Mouse (Mus musculus) embryonic facial prominence, embryonic 14.5 days (tissue): ENCODE measurements at regions not wholly inside any gene's neighbourhood (a gene's known extent, or its start where the extent isn't known, plus 50 kb on each side); places are given as distances from the start of the nearest gene placed in this dataset.

ENCODE experiments used
- ATAC-seq: fragments of 200-750 bp; cut with Nextera tagmentation; 2 replicates; pipeline ENCODE4 v1.8.0; 2017; ENCODE audit warnings: low read depth, moderate number of reproducible peaks, moderate TSS enrichment
- DNase-seq: peaks from one replicate; pipeline ENCODE4 v3.0.0-alpha.2; 2015; ENCODE audit warnings: low spot score
- H3K27ac ChIP-seq: fragments of 300-500 bp; sonication (generic); replicated peaks from 2 replicates; pipeline ENCODE4 v1.5.1; 2014; ENCODE audit warnings: low read depth, mild to moderate bottlenecking, low read length, moderate library complexity
- H3K27me3 ChIP-seq: fragments of 300-500 bp; sonication (generic); replicated peaks from 2 replicates; pipeline ENCODE4 v1.6.1; 2014; ENCODE audit warnings: low read length; ENCODE audit not compliant: control insufficient read depth, insufficient read depth
- H3K36me3 ChIP-seq: fragments of 300-500 bp; sonication (generic); 2 replicates; pipeline ENCODE4 v1.6.1; 2014; ENCODE audit warnings: low read length, mixed read lengths; ENCODE audit not compliant: control insufficient read depth, insufficient read depth
- H3K4me1 ChIP-seq: fragments of 300-500 bp; sonication (generic); 2 replicates; pipeline ENCODE4 v1.6.1; 2014; ENCODE audit warnings: antibody characterized with exemption, low read length; ENCODE audit not compliant: control insufficient read depth, insufficient read depth
- H3K4me2 ChIP-seq: fragments of 300-500 bp; sonication (generic); 2 replicates; pipeline ENCODE4 v1.6.1; 2014; ENCODE audit warnings: low read depth, mild to moderate bottlenecking, low read length, moderate library complexity, mixed read lengths
- H3K4me3 ChIP-seq: fragments of 300-500 bp; sonication (generic); 2 replicates; pipeline ENCODE4 v1.5.1; 2014; ENCODE audit warnings: low read depth, mild to moderate bottlenecking, low read length
- H3K9ac ChIP-seq: fragments of 300-500 bp; sonication (generic); 2 replicates; pipeline ENCODE4 v1.6.1; 2014; ENCODE audit warnings: low read depth, mild to moderate bottlenecking, low read length, moderate library complexity, mixed read lengths
- H3K9me3 ChIP-seq: fragments of 300-500 bp; sonication (generic); 2 replicates; pipeline ENCODE4 v1.6.1; 2016; ENCODE audit warnings: low read length; ENCODE audit not compliant: control insufficient read depth
- WGBS: fragments of 180-500 bp; shearing (Covaris S2); extraction: QIAGEN DNeasy Blood & Tissue Kit; methylation state at CpG from one replicate; pipeline ENCODE4 v1.1.7; 2014; 5-methylcytosine and 5-hydroxymethylcytosine counted together

DNA sequence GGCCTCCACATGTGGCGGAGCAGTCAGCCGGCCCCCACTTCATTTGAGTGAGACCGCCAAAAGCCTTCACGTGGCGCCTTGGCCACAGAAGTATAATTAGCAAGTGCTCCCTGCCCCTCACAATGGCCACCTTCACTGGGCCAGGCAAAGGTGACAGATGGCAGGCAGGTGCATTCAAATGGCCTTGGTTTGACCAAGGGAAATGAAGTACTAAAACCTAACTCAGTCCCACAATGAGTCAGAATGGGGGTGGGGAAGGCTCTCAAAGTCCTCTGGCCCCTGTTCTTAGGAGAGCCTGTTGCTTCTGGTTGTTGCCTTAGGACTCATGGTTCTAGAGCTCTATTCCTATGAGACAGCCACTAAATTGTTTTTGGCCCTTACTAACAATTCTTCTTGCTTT is 147.2 kb upstream of the Bcl6 start:
- no peaks in the 10 kb centered on the region for H3K9me3 ChIP-seq
- H3K4me2 ChIP-seq = no peak overlapping the region
- no peak for DNase-seq
- H3K27ac ChIP-seq = no peak overlapping the region
- no peak overlapping the region for H3K4me3 ChIP-seq
- H3K36me3 ChIP-seq = no peaks in the 10 kb centered on the region
- ATAC-seq = no peak
- 91% methylated on average over 5 of the region's 5 CpGs for WGBS
- no peaks in the 10 kb centered on the region for H3K4me1 ChIP-seq
- H3K27me3 ChIP-seq = no peaks in the 10 kb centered on the region
- H3K9ac ChIP-seq = no peak overlapping the region

DNA sequence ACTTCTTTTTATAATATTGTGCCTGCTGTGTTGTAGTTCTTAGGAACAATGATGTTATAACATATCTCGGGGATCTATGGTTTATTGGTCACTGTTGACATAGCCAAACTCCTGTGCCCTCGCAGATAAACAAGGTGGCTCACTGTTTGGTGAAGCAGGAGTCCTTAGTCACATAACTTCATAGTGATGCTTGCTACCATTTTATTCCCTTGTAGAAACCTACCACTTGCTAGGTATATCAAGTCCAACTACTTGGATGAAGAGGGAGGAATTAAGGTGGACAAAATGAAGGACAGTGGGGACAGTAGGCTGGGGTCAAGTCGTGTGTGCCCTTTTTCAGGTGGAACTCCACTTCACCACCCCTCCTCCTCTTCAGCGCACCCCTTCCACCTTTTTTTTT is 146.7 kb upstream of the Bcl6 start:
- Histone ChIP-seq H3K9ac (no peak overlapping the region), H3K27ac (no peak overlapping the region), H3K9me3 (no peaks in the 10 kb centered on the region), H3K4me2 (no peak overlapping the region), H3K4me1 (no peaks in the 10 kb centered on the region), H3K36me3 (no peaks in the 10 kb centered on the region), H3K4me3 (no peak overlapping the region), H3K27me3 (no peaks in the 10 kb centered on the region)
- DNase-seq = no peak
- no peak for ATAC-seq
- 90% methylated on average over 4 of the region's 4 CpGs for WGBS

DNA sequence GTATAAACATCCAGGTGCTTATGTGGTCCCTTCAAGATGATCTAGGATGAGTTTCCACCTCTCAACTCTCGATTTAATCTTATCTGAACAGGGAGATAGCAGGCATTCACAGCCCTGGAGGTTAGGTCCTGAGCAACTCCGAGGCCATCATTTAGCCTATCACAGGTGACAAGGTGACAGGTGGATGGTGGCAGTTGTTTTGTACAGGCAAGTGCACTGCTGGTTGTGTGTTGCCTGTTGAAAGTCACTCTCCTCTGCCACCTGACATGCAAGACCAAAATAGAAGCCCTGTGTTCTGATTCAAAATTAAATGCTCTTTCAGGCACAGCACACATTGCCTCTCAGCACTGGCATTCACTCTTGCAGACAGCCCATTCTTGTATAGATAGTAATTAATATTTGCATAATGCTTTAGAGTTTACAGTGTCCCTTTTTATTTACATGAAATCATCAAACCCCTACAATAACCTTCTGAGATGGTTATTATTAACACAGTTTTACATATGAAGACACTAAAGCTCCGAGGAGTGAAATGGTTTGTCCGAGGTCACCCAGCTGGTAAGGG is 145.9 kb upstream of the Bcl6 start:
- Histone ChIP-seq H3K9me3 (no peaks in the 10 kb centered on the region), H3K36me3 (no peaks in the 10 kb centered on the region), H3K4me3 (no peak overlapping the region), H3K27ac (no peak overlapping the region), H3K4me2 (no peak overlapping the region), H3K9ac (no peak overlapping the region), H3K4me1 (no peaks in the 10 kb centered on the region), H3K27me3 (no peaks in the 10 kb centered on the region)
- WGBS = 78% methylated on average over 4 of the region's 4 CpGs
- ATAC-seq (no peak), DNase-seq (no peak)

DNA sequence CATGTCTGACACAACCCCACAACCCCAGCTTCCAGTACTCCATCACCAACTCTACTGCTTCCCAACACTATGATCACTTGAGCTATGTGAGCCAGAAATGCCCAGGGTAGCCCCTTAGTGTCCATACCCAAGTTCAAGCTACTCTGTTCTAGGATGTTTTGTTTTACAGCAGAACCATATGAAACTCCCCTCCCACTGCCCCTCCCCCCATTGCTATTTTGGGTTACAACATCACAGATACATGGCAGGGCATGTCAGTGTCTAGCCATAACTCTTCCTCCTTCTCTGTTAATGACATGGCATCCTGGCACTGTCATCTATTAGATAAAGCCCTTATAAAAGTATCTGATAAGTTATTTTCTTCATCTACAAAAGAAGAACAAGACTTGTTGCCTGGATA is 142.0 kb upstream of the Bcl6 start:
- Histone ChIP-seq H3K4me3 (no peak overlapping the region), H3K4me2 (no peak overlapping the region), H3K27me3 (no peaks in the 10 kb centered on the region), H3K9me3 (no peaks in the 10 kb centered on the region), H3K36me3 (no peaks in the 10 kb centered on the region), H3K27ac (no peak overlapping the region), H3K4me1 (no peaks in the 10 kb centered on the region), H3K9ac (no peak overlapping the region)
- DNase-seq (no peak), ATAC-seq (no peak)

DNA sequence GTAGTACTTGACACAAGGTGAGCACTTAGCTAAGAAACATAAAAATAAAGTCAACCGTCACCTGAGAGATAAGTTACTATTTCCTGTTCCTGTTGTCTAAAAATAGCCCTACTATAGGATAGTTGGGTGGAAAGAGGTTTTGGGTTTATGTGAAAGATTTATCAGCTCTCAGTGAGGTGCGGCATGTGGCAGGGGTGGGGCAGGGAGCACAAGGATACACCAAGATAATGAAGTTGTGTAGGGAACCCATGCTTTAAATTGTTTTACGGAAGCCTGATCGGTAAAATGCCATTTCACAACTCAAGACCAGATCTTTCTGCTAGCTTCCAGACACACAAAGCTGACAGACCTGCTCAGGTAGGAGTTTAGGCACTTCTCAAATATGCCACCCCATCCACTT is 141.0 kb upstream of the Bcl6 start:
- H3K36me3 ChIP-seq = no peaks in the 10 kb centered on the region
- WGBS = 88% methylated on average over 4 of the region's 4 CpGs
- no peak overlapping the region for H3K4me2 ChIP-seq
- H3K4me3 ChIP-seq = no peak overlapping the region
- ATAC-seq (no peak), DNase-seq (no peak)
- H3K9ac ChIP-seq = no peak overlapping the region
- no peaks in the 10 kb centered on the region for H3K27me3 ChIP-seq
- no peaks in the 10 kb centered on the region for H3K9me3 ChIP-seq
- no peaks in the 10 kb centered on the region for H3K4me1 ChIP-seq
- H3K27ac ChIP-seq = no peak overlapping the region

DNA sequence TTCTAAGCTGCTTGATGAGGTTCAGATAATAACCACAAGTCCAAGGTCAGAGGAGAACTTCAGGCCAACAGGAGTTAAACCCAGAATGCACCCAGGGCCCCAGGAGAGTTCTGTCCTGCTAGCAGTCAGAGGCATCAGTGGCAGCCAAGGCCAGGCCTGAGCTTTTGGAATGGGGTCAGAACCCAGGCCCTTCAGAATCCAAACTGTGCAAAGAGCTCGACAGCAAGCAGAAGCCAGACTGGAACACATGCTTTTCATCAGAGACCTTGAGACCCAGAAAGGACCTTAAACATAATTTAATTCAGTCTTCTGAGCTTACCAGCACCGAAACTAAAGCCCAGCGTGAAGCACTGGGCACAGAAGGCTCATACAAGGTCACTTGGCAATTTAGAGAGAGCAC is 139.9 kb upstream of the Bcl6 start:
- ATAC-seq = no peak
- 35% methylated on average over 3 of the region's 3 CpGs for WGBS

DNA sequence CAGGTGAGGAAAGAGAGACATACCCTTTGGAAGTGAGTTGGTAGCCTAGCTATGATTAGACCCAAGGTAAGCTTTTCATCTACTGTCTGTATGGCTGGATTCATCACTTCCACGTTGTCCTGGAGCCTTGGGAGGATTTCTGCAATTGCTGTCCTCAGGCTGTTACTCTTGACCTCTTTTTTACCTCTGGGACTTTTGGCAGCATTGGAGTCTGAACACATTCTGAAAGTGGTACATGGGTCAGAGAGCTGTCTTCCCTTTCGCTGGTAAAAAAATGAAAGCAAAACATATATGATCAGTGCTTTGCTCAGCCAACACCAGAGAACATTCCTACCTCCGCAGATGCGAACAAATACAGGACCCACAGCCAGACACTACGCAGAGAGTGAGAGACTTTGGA is 136.1 kb upstream of the Bcl6 start:
- no peaks in the 10 kb centered on the region for H3K4me1 ChIP-seq
- no peak for DNase-seq
- H3K27me3 ChIP-seq = no peaks in the 10 kb centered on the region
- H3K9ac ChIP-seq = no peak overlapping the region
- WGBS = 76% methylated on average over 5 of the region's 5 CpGs
- H3K27ac ChIP-seq = no peak overlapping the region
- no peaks in the 10 kb centered on the region for H3K9me3 ChIP-seq
- no peak for ATAC-seq
- no peaks in the 10 kb centered on the region for H3K36me3 ChIP-seq
- H3K4me2 ChIP-seq = no peak overlapping the region
- H3K4me3 ChIP-seq = no peak overlapping the region

More for the DNA sequence above, 139.9 kb upstream of the Bcl6 start:
- DNase-seq = no peak
- no peak overlapping the region for H3K4me3 ChIP-seq
- H3K36me3 ChIP-seq = no peaks in the 10 kb centered on the region
- no peak overlapping the region for H3K9ac ChIP-seq
- H3K9me3 ChIP-seq = no peaks in the 10 kb centered on the region
- no peaks in the 10 kb centered on the region for H3K27me3 ChIP-seq
- no peak overlapping the region for H3K4me2 ChIP-seq
- no peaks in the 10 kb centered on the region for H3K4me1 ChIP-seq
- no peak overlapping the region for H3K27ac ChIP-seq

DNA sequence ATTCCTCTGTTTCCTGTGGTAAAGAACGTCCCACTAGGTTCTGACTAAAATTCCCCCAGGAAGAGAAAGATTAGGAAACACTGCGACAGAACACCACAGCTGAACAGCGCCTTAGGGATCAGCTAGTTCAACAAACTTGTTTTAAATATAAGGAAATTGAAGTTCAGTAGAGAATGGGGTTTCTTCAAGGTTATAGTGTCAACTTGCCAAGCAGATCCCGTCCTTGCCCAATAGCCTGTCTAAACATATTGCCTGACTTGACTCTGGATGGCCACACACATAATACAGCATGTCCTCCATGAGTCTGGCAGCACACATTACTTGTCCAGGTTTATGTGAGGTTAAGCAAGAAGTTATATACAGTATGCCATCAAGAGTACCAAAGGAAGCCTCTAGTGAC is 135.4 kb upstream of the Bcl6 start:
- no peak overlapping the region for H3K4me3 ChIP-seq
- no peak overlapping the region for H3K27ac ChIP-seq
- no peak overlapping the region for H3K9ac ChIP-seq
- DNase-seq = no peak
- no peaks in the 10 kb centered on the region for H3K36me3 ChIP-seq
- ATAC-seq = no peak
- H3K4me2 ChIP-seq = no peak overlapping the region
- H3K4me1 ChIP-seq = no peaks in the 10 kb centered on the region
- no peaks in the 10 kb centered on the region for H3K27me3 ChIP-seq
- WGBS = 64% methylated on average over 4 of the region's 4 CpGs
- H3K9me3 ChIP-seq = no peaks in the 10 kb centered on the region

DNA sequence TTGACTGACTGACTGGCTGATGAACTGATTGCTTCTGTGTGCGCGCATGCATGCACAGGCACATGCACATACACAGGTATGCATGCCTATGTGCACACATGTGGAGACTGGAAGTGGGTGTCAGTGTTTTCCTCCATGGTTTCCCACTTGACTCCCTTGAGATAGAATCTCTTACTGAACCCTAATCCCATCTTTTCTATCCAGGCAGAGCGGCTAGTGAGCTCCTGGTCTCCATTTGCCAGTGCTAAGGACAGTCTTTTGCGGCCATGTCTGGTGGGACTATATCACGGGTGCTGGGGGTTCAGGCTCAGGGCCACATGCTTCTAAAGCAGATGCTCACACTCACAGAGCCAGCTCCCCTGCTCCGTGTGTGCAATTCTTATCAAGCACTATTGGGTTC is 133.0 kb upstream of the Bcl6 start:
- H3K9ac ChIP-seq = no peak overlapping the region
- no peak for DNase-seq
- H3K4me3 ChIP-seq = no peak overlapping the region
- no peaks in the 10 kb centered on the region for H3K27me3 ChIP-seq
- 89% methylated on average over 6 of the region's 6 CpGs for WGBS
- H3K4me2 ChIP-seq = no peak overlapping the region
- no peaks in the 10 kb centered on the region for H3K9me3 ChIP-seq
- H3K36me3 ChIP-seq = no peaks in the 10 kb centered on the region
- no peak overlapping the region for H3K27ac ChIP-seq
- H3K4me1 ChIP-seq = no peaks in the 10 kb centered on the region
- ATAC-seq = no peak
